Mouse (Mus musculus) frontal cortex, postnatal 36 days (tissue): ENCODE measurements at regions not wholly inside any gene's neighbourhood (a gene's known extent, or its start where the extent isn't known, plus 50 kb on each side); places are given as distances from the start of the nearest gene placed in this dataset.

Experiments
- DNase-seq, 2 experiments: peaks; one replicate each; pipeline ENCODE4 v3.0.0; 2022; ENCODE audit warnings: low spot score in 2 of 2

DNA sequence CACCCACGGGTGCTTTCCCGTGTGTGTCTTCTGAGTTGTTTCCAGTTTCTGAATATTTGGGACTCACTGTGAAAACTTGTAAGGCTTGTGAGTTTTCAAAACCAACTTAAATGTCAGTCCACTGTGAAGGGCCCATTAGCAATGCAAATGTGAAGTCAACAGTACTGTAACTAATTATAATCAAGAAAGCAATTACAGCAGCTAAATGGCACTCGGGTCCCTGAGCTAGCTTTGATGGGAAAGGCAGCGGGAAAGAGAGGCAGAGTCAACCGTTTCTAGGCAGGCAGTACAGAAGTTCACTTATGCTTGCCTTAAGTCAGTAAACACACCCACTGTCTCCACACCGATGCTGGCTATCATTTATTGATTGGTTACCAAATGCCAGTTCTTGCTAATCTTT lies 221.9 kb downstream of the Klf5 start:
- DNase-seq: no peak

DNA sequence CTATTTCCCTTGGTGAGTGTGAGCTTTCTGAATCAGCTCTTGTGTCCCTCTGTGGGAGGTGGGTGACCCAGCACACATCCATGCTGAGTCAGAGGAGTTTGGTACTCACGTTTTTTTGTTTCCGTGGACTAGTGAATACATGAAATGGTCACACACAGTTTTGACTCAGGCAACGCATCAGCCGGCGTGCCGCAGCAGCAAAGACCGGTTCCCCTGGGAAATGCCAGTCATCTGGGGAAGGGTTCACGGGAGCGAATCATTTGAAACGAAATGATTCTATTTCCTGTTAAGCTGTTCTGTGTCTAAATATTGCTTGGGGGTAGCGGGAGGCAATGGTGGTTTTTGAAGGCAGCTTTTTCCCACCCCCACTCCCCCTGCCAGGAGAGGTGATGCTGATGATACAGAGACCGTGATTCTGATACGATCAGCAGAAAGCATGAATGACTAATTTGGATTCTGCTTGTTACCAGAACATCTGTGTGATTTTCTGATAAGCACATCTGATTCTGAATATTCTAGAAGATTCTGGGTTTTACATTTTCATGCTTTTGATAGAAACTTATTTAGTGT lies 223.5 kb downstream of the Klf5 start:
- peak; percentile 14 to 18 for DNase-seq

DNA sequence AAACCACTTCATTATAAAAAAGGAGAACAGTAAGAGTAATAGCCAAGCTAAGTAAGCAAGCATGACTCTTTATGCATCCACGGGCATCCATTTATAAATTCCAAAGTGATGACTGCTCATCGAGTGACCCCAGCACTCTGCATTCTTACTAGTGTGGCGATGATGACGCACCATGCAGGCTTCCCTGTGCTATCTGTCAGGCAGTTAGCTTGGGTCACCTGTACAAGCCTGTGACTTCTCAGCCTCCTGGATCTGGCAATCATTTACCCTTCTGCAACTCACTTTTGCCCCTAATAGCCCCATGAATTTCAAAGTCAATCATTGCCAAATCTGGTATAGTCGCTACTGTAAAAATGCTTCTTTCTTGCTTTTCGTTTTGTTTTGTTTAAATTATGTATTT lies 237.3 kb downstream of the Klf5 start:
- no peak for DNase-seq

DNA sequence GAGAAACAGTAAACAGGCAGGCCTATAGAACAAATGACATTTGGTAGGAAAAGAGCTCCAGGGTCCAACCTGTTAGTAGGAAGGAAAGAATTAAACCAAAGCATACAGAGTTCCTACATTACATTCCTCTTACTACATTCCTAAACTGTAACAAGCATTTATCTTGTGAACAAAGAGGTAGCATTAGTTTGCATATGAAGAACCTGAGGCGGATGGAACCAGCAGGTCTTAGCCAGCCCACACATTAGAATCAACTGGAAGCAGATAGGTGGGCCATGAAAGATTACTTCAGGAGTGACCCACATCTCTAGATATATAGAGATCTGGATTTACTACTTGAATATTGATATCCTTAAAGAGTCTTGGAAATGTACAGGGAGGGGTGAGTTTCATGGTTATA lies 238.8 kb downstream of the Klf5 start:
- no peak for DNase-seq

DNA sequence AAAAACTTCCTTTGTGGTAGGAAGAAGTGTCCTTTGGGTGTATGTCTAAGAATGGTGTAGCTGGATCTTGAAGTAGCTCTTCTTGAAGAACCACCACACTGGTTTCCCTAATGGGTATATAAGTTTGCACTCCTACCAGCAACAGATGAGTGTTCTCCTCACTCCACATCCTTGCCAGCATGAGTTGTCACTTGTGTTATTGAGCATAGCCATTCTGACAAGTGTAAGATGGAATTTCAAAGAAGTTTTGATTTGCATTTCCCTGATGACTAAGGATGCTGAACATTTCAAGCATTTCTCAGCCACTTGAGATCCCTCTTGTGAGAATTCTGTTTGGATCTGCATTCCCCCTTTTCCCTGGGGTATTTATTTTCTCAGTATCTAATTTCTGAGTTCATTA lies 243.2 kb downstream of the Klf5 start:
- DNase-seq: peak in 1 of 2 experiments; percentile 15

DNA sequence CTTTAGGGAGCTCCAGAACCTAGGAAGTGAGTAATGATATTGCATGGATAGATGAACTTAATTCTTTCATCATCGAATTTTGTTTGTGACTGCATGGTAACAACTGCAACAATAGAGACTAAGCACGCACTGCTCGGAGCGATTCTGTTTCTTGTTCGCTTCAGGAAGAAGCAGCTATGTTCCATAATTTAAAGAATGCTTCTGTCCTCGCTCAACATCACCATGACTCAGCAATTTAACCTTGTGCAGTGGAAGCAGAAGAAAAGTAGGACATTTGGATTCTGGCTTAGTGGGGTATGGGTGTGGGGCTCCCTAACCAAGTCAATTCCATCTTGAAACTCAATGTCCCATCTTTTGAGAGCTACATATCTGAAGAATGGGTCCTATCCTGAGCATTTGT lies 249.4 kb downstream of the Klf5 start:
- DNase-seq: peak in 1 of 2 experiments; percentile 6

DNA sequence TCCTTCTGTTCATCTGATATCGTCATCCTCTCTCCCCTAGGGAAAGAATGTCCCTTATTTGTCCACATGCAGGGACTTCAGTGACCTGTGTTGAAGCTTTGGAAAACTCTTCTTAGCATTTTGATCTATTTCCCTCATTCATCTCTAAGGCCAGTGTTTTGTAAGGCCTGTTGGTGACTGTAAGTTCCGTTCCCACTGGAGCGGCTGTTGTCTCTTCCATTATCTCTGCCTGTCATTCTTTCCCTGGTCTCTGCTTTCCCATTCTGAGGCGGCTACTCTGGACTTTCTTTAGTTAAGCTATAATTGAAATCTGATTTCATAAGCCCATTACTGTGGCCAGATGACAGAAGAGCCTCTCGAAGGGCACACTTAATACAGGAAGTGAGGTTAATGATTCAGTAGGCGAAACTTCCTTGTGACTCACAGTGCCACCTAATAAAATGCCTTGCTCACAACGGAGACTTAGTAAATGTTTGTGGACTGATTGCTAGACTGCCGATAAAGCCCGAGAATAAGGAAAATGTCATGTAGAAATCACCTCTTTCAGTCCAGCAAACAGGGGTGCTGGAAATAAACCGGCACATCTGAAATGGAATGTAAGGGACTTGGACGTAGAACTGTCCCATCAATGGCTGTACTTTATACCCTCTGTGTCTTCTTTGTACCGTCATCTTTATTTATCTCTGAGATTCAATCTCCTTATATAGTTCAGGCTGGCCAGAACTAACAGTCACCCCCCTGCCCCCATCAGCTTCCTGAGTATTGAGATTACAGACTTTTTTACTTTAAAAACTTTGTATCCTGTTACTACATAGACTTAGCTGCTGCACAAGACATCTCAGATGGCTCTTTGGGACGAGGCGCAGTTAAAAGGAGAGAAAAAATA lies 250.1 kb downstream of the Klf5 start:
- DNase-seq: no peak

DNA sequence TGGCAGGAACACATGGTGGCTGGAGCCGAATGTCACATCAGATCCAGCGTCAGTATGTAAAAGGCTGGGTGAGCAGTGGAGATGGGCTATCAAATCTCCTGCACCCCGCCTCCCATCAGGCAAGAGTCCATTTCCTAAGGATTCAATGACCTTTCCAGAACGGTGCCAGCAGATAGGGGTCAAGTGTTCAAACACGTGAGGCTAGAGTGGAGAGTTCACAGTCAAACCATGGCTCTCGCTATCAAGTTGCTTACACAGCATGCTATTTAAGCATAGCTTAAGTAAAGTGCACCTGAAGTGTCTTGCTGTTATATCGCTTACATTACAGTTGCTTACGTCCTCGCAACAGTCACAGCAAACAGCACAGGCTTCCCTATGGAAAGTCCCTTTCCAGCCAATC lies 265.5 kb downstream of the Klf5 start:
- no peak for DNase-seq

DNA sequence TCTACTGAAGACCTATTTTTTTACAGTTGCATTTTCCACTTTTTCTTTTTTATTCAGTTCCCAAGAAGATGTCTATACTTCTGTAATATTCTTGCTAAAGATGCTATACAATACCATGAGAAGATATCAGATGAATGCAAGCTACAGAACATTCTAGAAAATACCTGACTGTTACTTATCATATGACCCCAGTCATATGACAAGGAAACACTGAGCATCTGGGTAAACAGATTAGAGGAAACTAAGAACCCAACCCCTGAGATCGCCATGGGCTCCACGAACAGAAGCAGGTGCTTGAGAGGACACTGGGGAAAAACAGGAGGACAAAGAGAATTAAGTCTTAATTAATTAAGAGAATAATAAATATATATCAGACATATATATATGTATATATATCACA lies 275.7 kb downstream of the Klf5 start:
- DNase-seq: no peak

DNA sequence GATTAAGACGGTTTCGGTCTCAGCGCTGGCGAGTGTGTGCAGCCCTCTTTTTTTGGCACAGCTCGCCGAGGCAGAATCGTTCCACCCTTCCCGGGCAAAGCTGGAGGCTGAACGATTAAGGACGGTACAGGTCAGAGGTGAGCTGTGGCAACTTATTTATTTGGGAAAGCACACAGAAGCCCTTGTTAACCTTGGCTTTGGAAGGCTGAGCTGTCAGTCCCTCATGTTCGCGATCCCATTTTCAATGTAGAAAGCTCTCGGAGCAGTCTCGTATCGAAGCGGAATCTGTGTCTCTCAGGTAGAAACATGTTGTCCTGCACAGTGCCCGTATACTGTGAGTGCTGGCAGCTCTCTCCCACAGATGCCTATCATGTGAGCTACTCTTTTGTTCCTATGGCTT lies 280.2 kb downstream of the Klf5 start:
- DNase-seq: no peak

DNA sequence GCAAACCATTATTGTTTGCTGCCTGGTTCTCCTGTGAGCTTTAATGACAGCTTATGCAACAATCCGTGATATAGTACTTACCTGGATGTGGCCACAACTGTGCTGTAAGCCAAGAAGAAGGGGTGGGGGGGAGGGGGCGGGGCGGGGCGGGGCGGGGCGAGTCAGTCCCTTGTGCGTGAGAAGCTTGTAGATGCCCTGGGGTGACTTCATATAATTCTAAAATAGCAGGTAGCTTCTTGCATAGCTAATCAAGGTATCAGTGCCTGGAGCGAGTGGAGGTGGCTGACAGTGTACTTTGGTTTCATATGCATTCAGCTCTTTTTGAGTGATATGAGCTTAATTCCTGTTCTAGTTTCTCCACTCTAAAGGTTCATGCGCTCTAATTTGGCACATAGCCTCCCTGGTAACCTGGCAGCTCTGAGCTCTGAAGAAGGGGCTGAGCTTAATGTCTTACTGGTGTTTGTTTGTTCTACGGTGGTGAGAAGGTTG lies 280.8 kb downstream of the Klf5 start:
- no peak for DNase-seq

DNA sequence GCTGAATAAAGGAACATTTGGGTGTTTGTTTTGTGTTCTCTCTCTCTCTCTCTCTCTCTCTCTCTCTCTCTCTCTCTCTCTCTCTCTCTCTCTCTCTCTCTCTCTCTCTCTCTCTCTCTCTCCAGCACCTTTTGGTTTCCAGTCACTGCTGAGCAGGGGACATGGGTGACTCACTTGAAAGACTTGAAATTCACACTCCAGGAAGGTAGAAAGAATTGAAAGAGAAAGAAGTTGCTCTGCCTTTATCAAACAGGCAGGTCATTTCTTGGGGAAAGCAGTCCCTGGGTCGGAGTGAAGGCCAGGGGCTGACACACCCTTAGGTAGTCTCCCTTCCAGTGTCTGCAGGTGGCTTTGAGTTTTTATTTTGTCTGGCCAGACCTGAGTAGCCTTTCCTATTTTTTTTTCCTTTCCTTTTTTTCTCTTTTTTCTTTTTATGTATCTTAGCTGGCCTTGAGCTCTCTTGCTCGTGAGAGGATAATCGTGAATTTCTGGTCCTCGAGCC lies 281.3 kb downstream of the Klf5 start:
- no peak for DNase-seq

DNA sequence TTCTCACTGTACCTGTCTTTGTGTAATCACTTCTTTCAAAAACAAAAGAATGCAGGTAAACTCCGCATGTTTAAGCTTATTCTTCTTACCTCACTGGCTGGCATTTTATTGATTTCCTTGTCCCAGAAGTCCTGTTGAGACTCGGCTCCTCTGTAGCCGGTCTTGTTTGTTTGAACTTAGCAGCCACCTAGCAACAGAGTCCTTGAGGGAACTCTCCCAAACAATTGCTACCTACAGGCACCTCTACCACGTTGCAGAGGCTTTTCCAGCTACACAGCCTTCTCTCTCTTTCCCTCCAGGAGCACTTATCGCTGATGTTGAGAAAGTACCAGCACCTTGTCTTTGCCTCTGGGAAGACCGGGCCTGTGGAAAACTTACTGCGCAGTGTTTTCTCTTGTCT lies 285.7 kb downstream of the Klf5 start:
- DNase-seq: no peak

DNA sequence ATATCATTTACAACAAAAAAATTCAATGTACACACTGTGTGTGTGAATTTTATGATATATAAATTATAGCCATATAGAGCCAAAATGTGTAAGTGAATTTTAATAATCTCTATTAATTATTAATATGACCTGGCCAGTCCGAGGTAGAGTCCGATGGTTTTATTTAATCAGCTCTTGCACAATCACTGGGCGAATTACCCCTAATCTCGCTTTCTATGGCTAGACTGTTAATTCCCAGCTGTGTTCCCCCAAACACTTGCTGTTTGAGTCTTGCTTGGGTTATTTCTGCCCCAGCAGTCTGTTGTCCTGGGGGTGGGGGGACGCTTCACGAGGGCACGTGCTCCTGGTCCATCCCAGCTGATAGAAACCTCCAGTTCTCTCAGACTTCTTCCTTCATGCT lies 287.5 kb downstream of the Klf5 start:
- no peak for DNase-seq

DNA sequence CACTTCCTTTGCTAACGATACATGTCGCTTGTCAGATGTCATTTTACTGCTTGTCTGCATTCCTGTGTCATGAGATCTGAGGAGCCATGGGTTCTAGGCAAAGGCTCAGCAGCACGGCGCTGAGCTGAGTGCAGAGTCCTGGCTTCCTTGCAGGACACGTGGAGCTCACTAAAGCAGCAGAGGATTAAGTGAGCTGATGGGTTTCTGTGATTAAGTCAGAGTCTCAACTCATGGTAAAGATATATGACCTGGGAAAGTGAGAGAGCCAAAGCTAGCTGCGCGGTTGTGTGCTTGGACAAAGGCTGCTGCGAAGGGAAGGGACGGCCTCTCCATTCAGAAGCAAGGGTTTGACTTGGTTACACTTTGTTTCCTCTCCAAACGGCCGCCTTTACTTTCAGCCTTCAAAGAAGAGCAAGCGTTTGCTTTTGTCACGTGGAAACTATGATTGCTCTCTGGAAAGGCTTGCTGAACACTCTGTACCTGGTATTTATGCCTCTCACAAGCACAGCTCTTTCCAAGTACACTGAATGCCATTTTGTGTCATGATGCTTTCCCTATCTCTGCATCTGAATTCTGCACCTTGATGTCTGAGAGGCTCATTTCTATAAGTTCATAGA lies 292.5 kb downstream of the Klf5 start:
- no peak for DNase-seq

DNA sequence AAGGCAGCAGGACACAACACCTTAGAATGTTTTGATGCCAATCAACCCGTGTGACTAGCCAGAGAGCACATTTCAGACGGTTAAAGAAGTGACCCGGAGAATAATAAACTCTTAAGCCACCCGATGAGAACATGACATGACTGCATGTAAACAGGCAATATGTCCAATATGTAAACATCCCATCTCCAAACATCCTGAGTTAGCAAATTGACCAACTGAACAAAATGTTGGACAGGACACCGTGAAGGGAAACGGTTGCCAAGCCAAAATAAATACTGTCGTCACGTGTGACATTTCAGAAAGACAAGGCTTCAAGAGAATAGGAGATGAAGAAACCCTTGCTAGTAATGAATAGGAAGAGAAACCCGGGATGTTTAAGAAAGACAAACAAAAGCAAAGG lies 294.4 kb downstream of the Klf5 start:
- no peak for DNase-seq

DNA sequence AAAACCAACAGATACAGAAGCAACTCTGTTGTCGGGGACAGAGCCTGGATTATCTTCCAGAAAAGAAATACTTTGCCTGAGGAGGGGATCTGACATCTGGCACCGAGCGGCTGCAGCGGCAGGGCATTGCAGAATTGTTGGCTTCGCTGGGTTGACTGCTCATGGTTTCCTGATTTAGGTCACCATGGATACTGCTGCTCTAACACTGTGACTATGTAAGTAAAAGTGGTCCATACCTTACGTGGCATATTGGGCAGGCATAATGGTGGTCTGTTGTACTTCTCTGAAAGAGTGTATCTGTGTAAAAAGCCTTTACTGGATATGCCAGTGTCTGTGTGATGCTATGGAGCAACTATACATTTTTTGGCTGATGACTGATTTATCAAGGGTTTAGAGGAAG lies 295.4 kb downstream of the Klf5 start:
- DNase-seq: no peak

DNA sequence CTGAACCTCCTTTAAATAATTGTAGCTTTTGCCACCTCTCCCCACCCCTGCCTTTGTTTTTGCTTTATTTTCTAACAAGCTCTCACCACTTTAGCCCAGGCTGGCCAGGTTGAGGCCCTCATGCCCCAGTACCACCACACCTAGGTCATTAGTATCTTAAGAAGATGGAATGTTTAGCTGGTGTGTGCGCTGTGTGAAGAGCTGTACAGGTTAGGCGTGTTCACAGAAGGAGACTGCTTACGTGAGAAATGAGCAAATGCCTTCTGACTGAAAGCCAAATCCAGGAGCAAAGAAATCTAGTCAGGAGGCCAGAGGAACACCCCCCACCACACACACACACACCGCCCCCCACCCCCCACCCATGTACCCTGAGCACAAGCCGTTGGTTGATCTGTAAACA lies 303.4 kb downstream of the Klf5 start:
- DNase-seq: no peak

DNA sequence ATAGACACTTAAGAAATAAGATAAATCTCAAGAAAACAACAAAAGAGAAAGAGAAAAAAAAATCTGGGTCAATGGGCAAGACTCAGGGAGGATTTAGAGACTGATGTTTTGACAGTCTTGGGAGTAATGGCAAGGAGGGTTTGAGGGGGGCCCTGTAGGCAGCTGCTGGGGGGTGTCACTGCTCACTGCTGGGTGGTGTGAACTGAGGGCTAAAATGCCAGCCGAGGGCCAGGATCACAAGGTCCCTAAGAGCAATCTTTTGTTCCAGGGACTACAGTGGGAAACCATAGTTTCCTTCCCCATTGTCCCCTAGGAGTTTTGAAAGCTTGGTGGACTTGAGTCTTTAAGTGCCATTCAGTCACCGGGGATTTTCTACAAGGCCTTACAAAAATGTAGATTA lies 304.8 kb downstream of the Klf5 start:
- no peak for DNase-seq

DNA sequence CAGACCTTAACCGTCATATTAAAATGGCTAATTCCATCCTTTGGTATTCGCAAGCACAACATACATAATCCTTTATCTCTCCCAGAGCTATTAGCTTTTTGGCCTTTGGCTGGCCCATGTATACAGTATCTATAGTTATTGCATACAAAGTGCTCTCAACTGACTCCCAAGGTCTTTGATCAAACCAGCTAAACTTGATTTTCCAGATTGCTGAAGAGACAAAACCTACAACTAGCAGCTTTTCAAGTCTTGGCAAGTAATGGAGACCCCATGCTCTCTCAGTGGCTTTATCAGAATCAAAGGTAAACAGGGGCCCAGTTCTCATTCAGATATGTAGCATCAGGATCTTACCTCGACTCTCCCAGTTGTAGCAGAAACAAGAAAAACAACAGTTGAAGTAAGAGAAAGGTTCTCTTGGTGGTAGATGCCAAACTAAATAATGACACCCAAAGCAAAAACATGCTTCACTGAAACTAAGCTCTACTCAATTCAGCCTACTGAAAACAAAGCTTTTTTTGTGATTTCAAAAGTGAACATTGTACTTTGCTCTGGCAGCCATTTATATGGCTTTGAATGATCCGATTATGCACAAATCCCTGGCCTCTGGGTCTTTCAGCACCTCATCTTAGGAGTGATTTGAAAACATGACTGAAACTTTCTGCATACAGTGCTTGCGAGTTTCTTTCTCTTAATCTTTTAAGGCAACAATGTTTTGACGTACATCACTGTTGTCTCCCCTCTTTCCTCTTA lies 307.0 kb downstream of the Klf5 start:
- DNase-seq: no peak

DNA sequence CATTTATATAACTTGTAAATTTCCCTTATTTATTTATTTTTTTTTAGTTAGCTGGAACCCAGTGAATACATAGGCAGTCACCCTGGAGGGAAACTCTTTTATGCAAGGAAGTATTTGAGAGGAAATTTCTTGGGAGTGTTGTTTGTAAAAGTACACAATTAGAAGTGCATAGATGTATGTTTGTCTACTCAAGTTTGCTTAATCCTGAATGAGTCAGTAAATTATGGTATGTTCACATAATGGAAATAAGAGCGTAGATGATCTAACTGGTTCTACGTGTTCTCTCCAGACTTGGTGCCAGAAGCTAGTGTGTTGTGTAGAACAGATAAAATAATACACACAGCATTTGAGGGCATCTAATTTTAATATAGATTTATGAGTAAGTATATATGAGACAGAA lies 310.5 kb downstream of the Klf5 start:
- no peak for DNase-seq

DNA sequence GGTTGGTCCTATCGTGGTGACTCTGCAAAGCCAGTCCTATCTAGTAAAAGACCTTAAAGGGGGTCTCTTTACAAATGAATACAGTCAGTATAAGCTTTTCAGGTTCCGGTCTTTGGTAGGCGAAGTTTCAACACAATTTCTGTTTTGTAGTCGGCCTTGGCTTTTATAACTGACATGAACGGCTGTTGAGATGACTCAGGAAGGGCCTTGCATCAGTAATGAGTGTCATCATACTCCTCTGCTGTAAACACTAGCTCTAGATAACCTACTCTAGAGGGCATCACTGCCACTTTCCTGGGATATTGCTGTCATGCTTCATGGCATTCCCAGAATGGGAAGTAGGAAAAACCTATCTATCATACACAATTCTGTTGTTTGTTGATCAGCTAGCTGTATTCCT lies 312.9 kb downstream of the Klf5 start:
- no peak for DNase-seq
